Mouse (Mus musculus): ENCODE data around the gene Scgb1b19.
"Not testable (repeated sequence)": the region's sequence is repeated elsewhere in the genome, so short reads cannot be mapped to it uniquely, and the experiment has no call there.

Scgb1b19 gene

GRCm38 (mm10) chr7:33286991-33287390, at the start of gene Scgb1b19:
Scgb1b19 (plus strand) TSS chr7:33287291.
- not testable (repeated sequence) for DNase-seq (ENCODE audit: low read depth, low spot score)

- not testable (repeated sequence) for DNase-seq (ENCODE audit: low read depth, low spot score)
Observed at GRCm38 (mm10) chr7:33280238-33280637, 6.9 kb upstream of the Scgb1b19 start, which contains the start of gene Scgb2b19. Scgb2b19 (minus strand) TSS chr7:33280338.

All from c-Kit-negative CD71-positive TER-119-positive erythroid progenitor cells, embryonic 14.5 days (primary cell).